Mouse (Mus musculus): ENCODE results near the gene Tial1. TPM values are rescaled to one million over a fixed set of nuclear protein-coding genes. Genes with fewer than 3 reads are reported as not detected.

Gene Tial1
- total RNA-seq, 2 experiments from 2014 or later, result 42.0 to 45.4 TPM

GRCm38 (mm10) chr7:128417930-128418779 is 43.4 kb downstream of the Tial1 start, which contains the start of gene Rgs10:
Gene Rgs10 (minus strand): TSS chr7:128418758.
- DNase-seq (ENCODE audit: low spot score), result peak; percentile 48
- intact Hi-C loops (cut with DNase I), result no loop called here

DNA sequence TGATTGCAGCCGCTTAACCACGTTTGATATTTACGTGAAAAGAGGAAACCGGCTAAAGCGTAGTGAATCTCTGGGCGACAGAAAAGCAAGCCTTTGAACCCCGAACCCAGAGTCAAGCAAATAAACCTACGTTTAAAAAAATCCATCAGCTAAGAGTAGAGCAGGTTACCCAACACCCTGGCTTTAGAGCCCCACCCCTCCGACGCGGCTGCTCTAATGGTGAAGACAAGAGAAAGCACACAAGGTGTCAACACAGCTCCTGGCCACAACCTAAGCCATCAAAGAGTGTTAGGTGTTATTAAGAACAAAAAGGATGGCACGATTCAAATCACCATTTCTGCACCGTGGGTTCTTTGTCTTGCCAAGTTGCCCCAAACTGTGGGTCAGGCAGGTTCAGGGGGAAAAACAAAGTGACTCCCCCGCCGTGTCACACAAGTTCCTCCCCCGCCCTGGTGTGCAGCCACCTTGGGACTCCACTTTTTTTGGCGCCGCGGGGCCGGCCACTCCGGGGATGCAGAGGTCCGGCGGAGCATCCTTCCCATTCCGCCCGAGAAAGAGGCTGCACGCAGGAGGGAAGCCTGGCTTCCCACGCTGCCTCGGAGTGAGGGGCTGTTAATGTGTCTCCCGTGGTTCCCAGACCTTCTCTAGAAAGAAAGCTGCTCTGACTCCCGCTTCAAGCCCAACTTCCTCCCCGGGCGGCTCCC is 44.1 kb downstream of the Tial1 start:
- intact Hi-C loops (cut with DNase I), result no loop called here

DNA sequence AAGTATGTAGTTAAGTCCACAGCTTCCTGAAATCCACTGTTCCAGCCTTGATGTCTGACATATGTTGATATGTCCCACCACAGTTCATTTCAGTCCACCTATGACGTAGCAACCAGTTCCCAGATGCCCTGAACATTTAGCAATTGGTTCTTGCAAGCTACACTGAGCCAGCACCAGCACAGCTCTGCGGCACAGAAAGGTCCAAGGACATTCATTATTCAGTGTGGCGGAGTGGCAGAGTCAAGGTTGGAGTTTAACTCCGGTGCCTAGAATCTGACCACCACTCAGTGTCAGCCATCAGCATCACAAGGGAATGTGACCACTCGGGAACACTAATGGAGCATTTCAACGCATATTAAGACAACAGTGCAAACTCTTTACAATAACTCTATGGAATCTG is 44.9 kb downstream of the Tial1 start:
- no peak for DNase-seq (ENCODE audit: low spot score)
- intact Hi-C loops (cut with DNase I), result no loop called here

More for the DNA sequence above, 44.1 kb downstream of the Tial1 start:
- DNase-seq (ENCODE audit: low spot score), result no peak

DNA sequence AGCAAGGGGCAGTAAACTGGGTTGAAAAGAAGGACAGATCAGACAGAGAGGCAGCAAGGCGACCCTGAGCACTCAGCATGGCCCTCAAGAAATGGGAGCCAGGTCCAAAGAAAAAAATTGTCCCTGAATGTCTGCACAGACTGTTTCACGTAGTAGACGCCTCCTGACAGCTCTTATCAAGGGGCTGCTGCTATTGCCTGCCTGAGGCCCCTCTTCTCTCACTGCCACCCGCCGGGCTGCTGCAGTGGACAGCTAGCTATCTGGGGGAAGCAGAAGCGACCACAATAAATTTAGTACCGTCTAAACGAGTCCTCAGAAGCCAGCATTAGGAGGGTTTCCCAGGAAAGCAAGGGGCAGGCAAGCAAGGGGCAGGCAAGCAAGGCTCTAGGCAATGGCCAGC is 47.1 kb downstream of the Tial1 start:
- no peak for DNase-seq (ENCODE audit: low spot score)
- intact Hi-C loops (cut with DNase I), result no loop called here

GRCm38 (mm10) chr7:128412071-128412833 is 49.3 kb downstream of the Tial1 start:
- DNase-seq (ENCODE audit: low spot score), result no peak
- intact Hi-C loops (cut with DNase I), result no loop called here

DNA sequence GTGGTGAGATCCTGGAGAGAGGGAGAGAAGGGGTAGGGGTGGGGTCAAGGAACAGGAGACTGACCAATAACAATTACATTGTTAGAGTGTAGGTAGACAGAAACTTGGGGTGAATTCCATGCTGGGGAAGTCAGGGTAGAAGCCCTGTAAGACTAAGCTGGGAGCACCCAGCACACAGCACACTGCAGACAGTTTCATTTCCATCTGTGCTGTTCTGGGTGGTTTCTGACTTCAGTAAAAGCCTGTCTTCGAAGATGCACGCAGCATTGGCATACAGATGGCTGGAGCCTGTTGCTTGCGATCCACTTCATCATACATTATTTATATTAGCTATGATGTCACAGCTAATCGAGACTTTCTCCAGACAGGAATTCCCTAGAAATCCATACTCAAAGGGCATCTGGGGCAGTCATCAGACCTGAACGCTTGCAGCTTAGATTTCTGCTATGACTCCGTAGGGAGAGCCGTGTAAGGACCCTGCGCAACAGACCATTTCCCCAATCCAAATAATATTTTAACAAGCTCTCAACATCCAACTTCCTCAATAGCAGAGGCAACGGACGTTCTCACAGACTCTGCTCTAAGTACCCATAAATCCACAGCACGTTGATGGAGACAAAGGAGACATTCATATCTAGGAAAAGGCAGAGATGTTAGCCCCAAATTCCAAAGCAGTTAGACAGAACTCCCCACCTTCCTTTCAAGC is 50.7 kb downstream of the Tial1 start:
- no peak for DNase-seq (ENCODE audit: low spot score)
- intact Hi-C loops (cut with DNase I), result no loop called here

- DNase-seq (ENCODE audit: low spot score), result no peak
- intact Hi-C loops (cut with DNase I), result no loop called here
Observed at GRCm38 (mm10) chr7:128408265-128408664, 53.3 kb downstream of the Tial1 start.

GRCm38 (mm10) chr7:128403988-128404387 is 57.5 kb downstream of the Tial1 start:
- intact Hi-C loops (cut with DNase I), result no loop called here
- no peak for DNase-seq (ENCODE audit: low spot score)

DNA sequence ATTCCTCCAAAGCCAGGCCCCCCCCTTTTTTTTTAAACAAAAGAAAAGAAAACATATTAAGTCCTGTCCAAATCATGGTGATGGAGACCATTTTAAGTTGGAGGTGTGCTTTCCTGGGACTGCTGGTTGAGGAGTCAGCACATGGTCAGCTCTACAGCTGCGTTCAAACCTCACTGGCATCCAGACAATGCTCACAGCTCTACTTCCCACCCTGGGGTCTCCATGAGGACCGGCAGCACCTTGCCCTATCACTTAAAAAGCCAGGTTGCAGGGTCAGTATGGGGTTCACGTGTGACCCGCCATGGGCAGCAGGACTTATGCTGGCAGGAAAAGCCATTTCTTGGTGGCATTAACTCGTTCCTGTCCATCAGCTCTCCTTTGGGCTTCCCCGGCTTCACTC is 57.9 kb downstream of the Tial1 start:
- intact Hi-C loops (cut with DNase I), result no loop called here
- no peak for DNase-seq (ENCODE audit: low spot score)

DNA sequence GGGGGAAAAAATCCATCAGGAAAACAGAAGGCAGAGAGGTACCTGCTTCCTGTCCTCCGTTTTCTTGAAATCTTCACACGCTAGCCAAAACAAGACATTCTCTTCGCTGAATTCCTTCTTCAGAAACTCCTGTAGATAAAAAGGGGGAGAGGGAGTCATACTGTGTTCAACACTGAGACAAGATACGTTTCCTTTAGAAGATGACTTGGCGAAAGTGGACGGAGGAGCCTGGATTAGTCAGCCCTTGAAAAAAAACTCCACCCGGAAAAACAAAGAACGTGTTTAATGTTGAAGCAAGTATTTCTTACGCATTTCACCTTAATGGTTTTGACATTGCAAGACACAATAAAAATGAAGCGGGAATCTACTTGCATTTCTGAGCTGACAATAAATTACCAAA is 58.4 kb downstream of the Tial1 start:
- no peak for DNase-seq (ENCODE audit: low spot score)
- intact Hi-C loops (cut with DNase I), result no loop called here

GRCm38 (mm10) chr7:128402577-128402976 is 58.9 kb downstream of the Tial1 start:
- DNase-seq (ENCODE audit: low spot score), result no peak
- intact Hi-C loops (cut with DNase I), result no loop called here

DNA sequence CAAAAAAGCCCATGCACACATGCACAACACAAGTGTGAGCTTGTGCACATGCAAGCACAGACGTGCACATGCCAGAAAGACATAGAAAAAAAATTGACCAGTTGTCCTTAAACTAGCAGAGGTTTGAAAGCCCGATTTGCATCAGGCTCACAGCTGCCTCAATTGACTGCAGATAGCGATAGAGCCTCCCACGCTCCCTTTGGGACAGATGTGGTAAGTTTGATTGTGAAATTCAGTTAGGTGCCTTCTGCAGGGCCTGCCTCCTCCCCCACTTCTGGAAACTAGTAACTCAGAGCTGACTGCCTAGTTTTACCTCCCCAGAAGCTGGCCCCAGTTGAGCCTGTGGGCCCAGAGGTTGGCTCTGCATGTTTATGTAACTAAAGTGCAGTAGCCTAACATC is 62.9 kb downstream of the Tial1 start:
- intact Hi-C loops (cut with DNase I), result no loop called here
- no peak for DNase-seq (ENCODE audit: low spot score)

DNA sequence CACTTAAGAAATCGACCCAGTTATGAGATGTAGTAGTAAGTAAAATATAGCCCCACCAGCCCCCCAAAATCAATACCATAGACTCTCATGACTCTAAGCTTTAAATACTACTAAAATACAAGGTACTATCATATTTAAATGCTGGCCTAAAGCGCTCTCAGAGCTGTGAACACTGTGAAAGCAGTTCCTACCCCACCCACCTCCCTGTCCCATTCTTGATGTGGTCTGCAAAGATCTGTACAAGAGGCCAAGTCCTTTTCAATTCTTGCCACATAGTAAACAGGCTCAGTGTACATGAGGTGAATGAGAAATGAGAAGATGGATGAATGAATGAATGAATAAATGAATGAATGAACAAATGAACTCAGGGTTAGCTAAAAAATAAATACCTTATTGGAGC is 64.5 kb downstream of the Tial1 start:
- DNase-seq (ENCODE audit: low spot score), result no peak
- intact Hi-C loops (cut with DNase I), result no loop called here

DNA sequence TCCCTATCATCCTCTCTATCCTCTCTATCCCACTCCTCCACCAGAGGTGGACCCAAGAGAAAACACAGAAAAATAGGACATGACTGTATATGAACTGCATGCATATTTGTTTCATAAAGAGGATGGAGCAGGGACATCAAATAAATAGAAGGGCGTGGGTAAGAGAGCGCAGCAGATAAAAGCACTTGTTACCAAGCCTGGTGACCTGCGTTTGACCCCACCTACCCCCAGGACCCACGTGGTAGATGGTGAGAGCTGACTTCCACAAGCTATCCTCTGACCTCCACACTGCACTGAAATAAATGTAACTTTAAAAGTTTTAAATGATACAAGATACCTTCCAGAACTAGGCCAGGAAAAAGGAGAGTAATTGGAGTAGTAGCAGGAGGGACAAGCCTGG is 67.8 kb downstream of the Tial1 start:
- no peak for DNase-seq (ENCODE audit: low spot score)
- intact Hi-C loops (cut with DNase I), result no loop called here

DNA sequence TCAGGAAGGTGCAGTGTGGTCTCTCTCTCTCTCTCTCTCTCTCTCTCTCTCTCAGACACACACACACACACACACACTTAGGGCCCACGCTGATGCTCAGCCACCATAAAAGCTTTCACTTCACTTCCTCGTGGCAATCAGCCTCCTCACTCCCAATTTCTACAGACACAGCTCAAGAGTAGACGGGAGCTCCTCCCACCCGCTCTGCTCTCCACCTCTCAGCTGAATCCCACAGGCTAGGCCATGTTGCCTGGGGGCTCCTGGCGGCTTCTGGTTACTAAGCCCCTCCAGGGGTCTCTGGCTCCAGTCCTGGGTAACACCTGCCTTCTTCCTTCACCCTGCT is 68.6 kb downstream of the Tial1 start:
- intact Hi-C loops (cut with DNase I), result no loop called here
- no peak for DNase-seq (ENCODE audit: low spot score)

- DNase-seq (ENCODE audit: low spot score), result peak; percentile 17
- intact Hi-C loops (cut with DNase I), result no loop called here
Observed at GRCm38 (mm10) chr7:128392071-128392971, 69.2 kb downstream of the Tial1 start.

- intact Hi-C loops (cut with DNase I), result no loop called here
- DNase-seq (ENCODE audit: low spot score), result no peak
Observed at GRCm38 (mm10) chr7:128391267-128392057, 70.1 kb downstream of the Tial1 start.

Measured in heart, postnatal 25 days (tissue).